Mouse (Mus musculus) G1E (cell line): ENCODE results near the gene Brk1.

Source experiments
- CTCF ChIP-seq: IDR thresholded peaks from 2 replicates; pipeline ENCODE4 v1.5.1; 2012; ENCODE audit warnings: low read depth, low read length, inconsistent platforms, mixed read lengths
- GATA1 ChIP-seq: IDR thresholded peaks from 2 replicates; pipeline ENCODE4 v1.6.1; 2012; ENCODE audit warnings: borderline replicate concordance, low read length, inconsistent platforms, mixed read lengths
- GATA2 ChIP-seq: IDR thresholded peaks from 2 replicates; pipeline ENCODE4 v1.6.1; 2012; ENCODE audit warnings: low read depth, low read length, inconsistent platforms, borderline replicate concordance
- POLR2AphosphoS5 ChIP-seq: IDR thresholded peaks from 2 replicates; pipeline ENCODE4 v1.6.1; 2012; ENCODE audit warnings: low read depth, low read length, inconsistent platforms; ENCODE audit not compliant: insufficient replicate concordance
- TAL1 ChIP-seq: conservative IDR thresholded peaks from 2 replicates; pipeline ENCODE4 v1.6.1; 2012; ENCODE audit warnings: low read depth, low read length, inconsistent platforms, mixed read lengths

- no peak for TF ChIP-seq CTCF
- TF ChIP-seq GATA1 = no peak
- no peak for TF ChIP-seq GATA2
- TF ChIP-seq POLR2AphosphoS5 = no peak
- no peak for TF ChIP-seq TAL1
Measured at GRCm38 (mm10) chr6:113630322-113630721, 25.8 kb downstream of the Brk1 start.
